Mouse (Mus musculus): ENCODE results near the gene Ccdc189.
"Not testable (repeated sequence)": the region's sequence is repeated elsewhere in the genome, so short reads cannot be mapped to it uniquely, and the experiment has no call there.

Ccdc189 gene

DNA sequence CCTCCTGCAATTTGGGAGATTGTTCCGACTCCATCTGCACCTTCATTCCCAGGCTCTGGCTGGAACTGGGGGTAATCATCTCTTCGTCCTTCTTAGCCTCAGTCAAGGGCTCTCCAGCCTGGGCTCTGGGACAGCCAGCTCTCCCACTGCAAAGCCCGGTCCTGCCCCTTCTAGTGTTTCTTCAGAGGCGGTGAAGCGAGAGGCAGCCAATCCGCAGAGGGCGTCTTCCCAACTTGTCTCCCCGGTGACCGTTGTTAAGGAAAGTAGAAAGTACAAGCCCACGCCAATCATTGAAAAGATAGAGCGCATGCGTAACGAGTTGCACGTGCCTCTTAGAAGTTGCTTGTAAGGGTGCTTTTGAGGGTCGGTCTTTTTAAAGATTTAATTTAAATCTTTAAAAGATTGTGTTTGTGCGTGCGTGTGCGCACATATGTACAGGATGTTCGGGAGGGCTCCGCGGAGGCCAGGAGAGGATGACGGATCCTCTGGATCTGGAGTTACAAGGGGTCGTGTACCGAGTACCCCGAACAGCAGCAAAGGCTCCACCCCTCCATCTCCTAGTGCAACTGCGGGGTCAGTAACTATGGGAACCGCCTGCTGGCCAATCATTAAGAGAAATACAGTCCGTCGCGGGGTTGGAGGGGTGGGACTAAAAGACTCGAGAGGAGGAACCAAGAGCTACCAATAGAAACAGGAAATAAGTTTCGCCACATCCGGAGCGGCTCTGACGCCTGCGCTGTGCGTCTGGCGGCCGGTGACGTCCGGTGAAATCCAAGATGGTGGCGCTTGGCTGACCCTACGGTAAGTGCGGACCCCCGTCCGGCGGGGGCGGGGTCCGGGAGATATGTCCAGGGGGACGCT lies at the start of gene Ccdc189, which contains the start of gene Rnf40:
Gene Ccdc189 (minus strand): TSS at position 585 of the 861 bp plus-strand sequence.
Gene Rnf40 (plus strand): TSS at position 757 of the 861 bp plus-strand sequence.
- TF ChIP-seq POU5F1 (IDR thresholded peaks at IDR 0.05; ENCODE audit: borderline replicate concordance, low read length) (no peak), NANOG (IDR thresholded peaks at IDR 0.05; ENCODE audit: borderline replicate concordance, low read length) (no peak), CTCF (conservative IDR thresholded peaks at IDR 0.05; ENCODE audit: low read length) (no peak)
- H3K4me3 ChIP-seq (replicated peaks; ENCODE audit: low read length) = peak within 1 kb of the TSS; percentile 99
- H3K36me3 ChIP-seq (ENCODE audit: insufficient read depth, low read length) = peaks cover 62% of the 10 kb centered on the region
- H3K27me3 ChIP-seq (ENCODE audit: insufficient read depth, low read length) = no peaks in the 10 kb centered on the region
- H3K4me1 ChIP-seq (replicated peaks; ENCODE audit: low read depth, low read length) = peaks cover 69% of the 10 kb centered on the region
- no peaks in the 10 kb centered on the region for H3K9me3 ChIP-seq (ENCODE audit: low read length)

- Histone ChIP-seq H3K4me3 (replicated peaks; ENCODE audit: low read length) (peak overlapping the region; percentile 76), H3K4me1 (replicated peaks; ENCODE audit: low read depth, low read length) (peaks cover 13% of the 10 kb centered on the region), H3K9me3 (ENCODE audit: low read length) (peaks cover 10% of the 10 kb centered on the region), H3K36me3 (ENCODE audit: insufficient read depth, low read length) (no peaks in the 10 kb centered on the region), H3K27me3 (ENCODE audit: insufficient read depth, low read length) (peaks cover 21% of the 10 kb centered on the region)
- TF ChIP-seq CTCF (conservative IDR thresholded peaks at IDR 0.05; ENCODE audit: low read length) (no peak), POU5F1 (IDR thresholded peaks at IDR 0.05; ENCODE audit: borderline replicate concordance, low read length) (no peak), NANOG (IDR thresholded peaks at IDR 0.05; ENCODE audit: borderline replicate concordance, low read length) (no peak)
Observed at GRCm38 (mm10) chr7:127636963-127637362, 48.6 kb upstream of the Ccdc189 start.

DNA sequence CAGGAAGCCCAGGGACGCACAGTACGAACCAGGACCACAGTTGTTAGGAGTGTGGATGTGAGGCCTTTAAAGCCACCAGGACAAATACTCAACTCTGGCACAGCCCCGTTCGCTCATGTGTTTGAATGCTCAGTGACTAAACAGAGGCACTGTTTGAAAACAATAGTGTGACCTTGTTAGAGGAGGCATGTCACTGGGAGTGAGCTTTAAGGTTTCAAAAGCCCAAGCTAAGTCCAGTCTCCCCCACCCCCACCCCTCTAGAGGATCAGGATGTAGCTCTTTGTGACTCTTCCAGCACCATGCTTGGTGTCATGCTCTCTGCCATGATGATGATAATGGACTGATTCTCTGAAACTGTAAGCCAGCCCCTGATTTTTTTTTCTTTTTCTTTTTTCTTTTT lies 43.0 kb upstream of the Ccdc189 start:
- TF ChIP-seq CTCF (conservative IDR thresholded peaks at IDR 0.05; ENCODE audit: low read length) = no peak
- no peak for TF ChIP-seq NANOG (IDR thresholded peaks at IDR 0.05; ENCODE audit: borderline replicate concordance, low read length)

DNA sequence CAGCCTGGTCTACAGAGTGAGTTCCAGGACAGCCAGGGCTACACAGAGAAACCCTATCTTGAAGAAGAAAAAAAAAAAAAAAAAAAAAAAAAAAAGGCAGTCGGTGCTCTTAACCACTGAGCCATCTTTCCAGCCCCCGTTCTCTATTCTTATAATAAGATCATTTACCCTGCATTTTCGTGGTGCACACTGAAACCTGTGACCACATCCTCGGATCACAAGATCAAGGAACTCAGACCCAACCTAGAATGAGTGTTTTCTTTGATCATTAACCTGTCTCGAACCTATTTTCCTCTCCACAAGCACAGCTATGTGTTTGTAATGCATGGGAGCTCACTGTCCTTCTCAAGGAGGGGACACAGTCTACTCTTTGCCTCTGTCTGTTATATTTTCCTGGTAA lies 40.3 kb upstream of the Ccdc189 start:
- no peak overlapping the region for H3K4me3 ChIP-seq (replicated peaks; ENCODE audit: low read length)
- no peaks in the 10 kb centered on the region for H3K36me3 ChIP-seq (ENCODE audit: insufficient read depth, low read length)
- H3K27me3 ChIP-seq (ENCODE audit: insufficient read depth, low read length) = no peaks in the 10 kb centered on the region
- no peaks in the 10 kb centered on the region for H3K4me1 ChIP-seq (replicated peaks; ENCODE audit: low read depth, low read length)
- TF ChIP-seq CTCF (conservative IDR thresholded peaks at IDR 0.05; ENCODE audit: low read length) (no peak), POU5F1 (IDR thresholded peaks at IDR 0.05; ENCODE audit: borderline replicate concordance, low read length) (no peak), NANOG (IDR thresholded peaks at IDR 0.05; ENCODE audit: borderline replicate concordance, low read length) (no peak)
- peaks cover 69% of the 10 kb centered on the region for H3K9me3 ChIP-seq (ENCODE audit: low read length)

More for the DNA sequence above, 43.0 kb upstream of the Ccdc189 start:
- peaks cover 11% of the 10 kb centered on the region for H3K27me3 ChIP-seq (ENCODE audit: insufficient read depth, low read length)
- H3K36me3 ChIP-seq (ENCODE audit: insufficient read depth, low read length) = no peaks in the 10 kb centered on the region
- H3K9me3 ChIP-seq (ENCODE audit: low read length) = peaks cover 63% of the 10 kb centered on the region
- H3K4me1 ChIP-seq (replicated peaks; ENCODE audit: low read depth, low read length) = peaks cover 2% of the 10 kb centered on the region
- H3K4me3 ChIP-seq (replicated peaks; ENCODE audit: low read length) = no peak overlapping the region

GRCm38 (mm10) chr7:127626471-127626870 lies 38.1 kb upstream of the Ccdc189 start:
- H3K4me1 ChIP-seq (replicated peaks; ENCODE audit: low read depth, low read length) = no peaks in the 10 kb centered on the region
- no peaks in the 10 kb centered on the region for H3K27me3 ChIP-seq (ENCODE audit: insufficient read depth, low read length)
- no peaks in the 10 kb centered on the region for H3K36me3 ChIP-seq (ENCODE audit: insufficient read depth, low read length)
- peaks cover 55% of the 10 kb centered on the region for H3K9me3 ChIP-seq (ENCODE audit: low read length)
- TF ChIP-seq POU5F1 (IDR thresholded peaks at IDR 0.05; ENCODE audit: borderline replicate concordance, low read length) = no peak
- no peak for TF ChIP-seq CTCF (conservative IDR thresholded peaks at IDR 0.05; ENCODE audit: low read length)
- TF ChIP-seq NANOG (IDR thresholded peaks at IDR 0.05; ENCODE audit: borderline replicate concordance, low read length) = no peak
- peak overlapping the region; percentile 17; the same call in 1 of the 2 replicates for H3K4me3 ChIP-seq (replicated peaks; ENCODE audit: low read length)

DNA sequence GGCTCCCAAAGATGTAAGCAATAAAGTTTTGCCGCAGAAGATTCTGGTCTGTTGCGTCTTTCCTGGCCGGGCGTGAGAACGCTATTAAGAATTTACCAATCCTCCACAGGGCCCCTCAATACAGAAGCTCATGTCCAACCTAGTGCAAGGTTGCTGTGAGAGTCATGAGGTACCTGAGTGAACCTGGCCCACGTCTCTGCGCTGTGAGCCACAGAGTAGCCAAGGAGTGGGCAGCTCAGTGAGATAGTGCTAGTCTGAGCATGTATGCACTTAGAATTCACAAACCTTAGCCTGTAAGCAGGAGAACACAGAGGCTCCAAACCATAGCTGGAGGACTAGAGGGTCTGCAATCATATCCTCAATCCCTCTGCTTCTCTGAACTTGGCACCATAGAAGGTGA lies 37.6 kb upstream of the Ccdc189 start:
- Histone ChIP-seq H3K4me1 (replicated peaks; ENCODE audit: low read depth, low read length) (no peaks in the 10 kb centered on the region), H3K36me3 (ENCODE audit: insufficient read depth, low read length) (no peaks in the 10 kb centered on the region), H3K4me3 (replicated peaks; ENCODE audit: low read length) (peak overlapping the region; percentile 17; the same call in 1 of the 2 replicates), H3K27me3 (ENCODE audit: insufficient read depth, low read length) (no peaks in the 10 kb centered on the region), H3K9me3 (ENCODE audit: low read length) (peaks cover 52% of the 10 kb centered on the region)
- TF ChIP-seq CTCF (conservative IDR thresholded peaks at IDR 0.05; ENCODE audit: low read length) (no peak), NANOG (IDR thresholded peaks at IDR 0.05; ENCODE audit: borderline replicate concordance, low read length) (no peak), POU5F1 (IDR thresholded peaks at IDR 0.05; ENCODE audit: borderline replicate concordance, low read length) (no peak)

- H3K4me3 ChIP-seq (replicated peaks; ENCODE audit: low read length); H3K4me1 ChIP-seq (replicated peaks; ENCODE audit: low read depth, low read length); H3K27me3 ChIP-seq (ENCODE audit: insufficient read depth, low read length); H3K36me3 ChIP-seq (ENCODE audit: insufficient read depth, low read length): not testable (repeated sequence)
- peaks cover 50% of the 10 kb centered on the region for H3K9me3 ChIP-seq (ENCODE audit: low read length)
Observed at GRCm38 (mm10) chr7:127618402-127618801, 30.0 kb upstream of the Ccdc189 start.

DNA sequence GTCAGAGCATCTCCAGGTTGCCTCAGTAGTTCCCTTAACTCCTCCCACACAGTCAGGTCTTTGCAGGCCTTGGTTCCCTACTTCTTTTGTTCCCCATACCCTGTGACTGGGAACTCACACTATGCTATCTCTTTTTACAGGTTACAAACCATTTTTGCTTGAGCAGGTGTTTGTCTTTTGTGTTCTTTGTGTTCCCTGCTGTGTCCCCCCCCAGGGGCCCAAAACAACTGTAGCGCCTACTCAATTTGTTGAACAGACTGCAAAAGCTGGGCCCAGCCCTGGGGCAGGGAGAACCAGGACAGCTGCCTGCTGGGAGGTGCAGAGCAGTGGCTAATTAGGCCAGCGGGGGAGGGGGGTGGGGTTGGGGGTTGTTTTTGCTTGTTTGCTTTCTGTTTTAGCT lies 29.6 kb upstream of the Ccdc189 start:
- Histone ChIP-seq H3K36me3 (ENCODE audit: insufficient read depth, low read length) (peaks cover 1% of the 10 kb centered on the region), H3K4me1 (replicated peaks; ENCODE audit: low read depth, low read length) (no peaks in the 10 kb centered on the region), H3K9me3 (ENCODE audit: low read length) (peaks cover 54% of the 10 kb centered on the region), H3K4me3 (replicated peaks; ENCODE audit: low read length) (peak overlapping the region; percentile 41; the same call in 1 of the 2 replicates), H3K27me3 (ENCODE audit: insufficient read depth, low read length) (no peaks in the 10 kb centered on the region)
- TF ChIP-seq NANOG (IDR thresholded peaks at IDR 0.05; ENCODE audit: borderline replicate concordance, low read length) (no peak), POU5F1 (IDR thresholded peaks at IDR 0.05; ENCODE audit: borderline replicate concordance, low read length) (no peak), CTCF (conservative IDR thresholded peaks at IDR 0.05; ENCODE audit: low read length) (no peak)
